Mouse (Mus musculus): ENCODE results near the gene Rtl4. TPM values are rescaled to one million over a fixed set of nuclear protein-coding genes. Genes with fewer than 3 reads are reported as not detected.

Rtl4 gene
- polyA plus RNA-seq (2021), result not detected

DNA sequence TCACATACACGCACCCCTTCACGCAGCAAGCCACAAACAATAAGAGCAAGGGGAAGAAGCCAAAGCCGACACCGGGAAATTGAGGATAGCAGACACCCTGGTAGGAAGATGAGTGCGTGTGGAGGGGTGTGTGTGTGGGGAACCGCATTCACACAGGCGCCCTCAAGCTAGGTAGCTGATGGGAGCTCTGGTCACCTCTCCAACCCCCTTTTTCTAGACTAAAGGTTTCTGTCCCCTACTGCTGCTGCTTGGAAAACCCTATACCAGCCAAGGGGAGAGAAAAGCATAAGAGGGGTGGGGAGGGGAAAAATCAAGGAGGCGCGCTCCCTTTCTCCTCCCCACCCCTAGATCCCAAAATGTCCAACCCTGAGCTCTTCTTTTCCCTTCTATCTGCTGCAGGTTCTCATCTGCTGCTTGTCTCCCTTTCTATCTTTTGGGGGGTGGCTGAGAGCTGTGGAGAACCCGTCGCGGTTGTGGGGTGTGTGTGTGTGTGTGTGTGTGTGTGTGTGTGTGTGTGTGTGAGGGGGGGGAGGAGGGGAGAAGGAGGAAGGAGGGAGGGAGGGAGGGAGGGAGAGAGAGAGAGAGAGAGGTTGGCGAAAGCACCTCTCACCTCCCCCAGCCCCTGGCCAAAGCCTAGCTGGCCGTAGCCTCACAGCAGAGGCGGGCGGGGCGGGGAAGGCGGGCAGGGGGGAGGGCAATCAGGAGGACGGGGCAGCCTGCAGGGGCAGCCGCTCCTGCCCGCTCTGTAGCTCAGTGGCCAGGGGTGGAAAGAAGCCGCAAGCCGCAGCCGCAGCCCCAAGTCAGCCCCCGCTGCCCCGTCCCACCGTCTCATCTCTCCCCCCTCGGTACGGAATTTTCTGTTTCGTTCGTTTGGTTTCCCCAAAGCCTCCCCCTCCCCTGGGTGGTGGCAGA lies at the start of gene Rtl4:
TSS of gene Rtl4 (plus strand) at position 701 of the 912 bp plus-strand sequence.
- in situ Hi-C loops (cut with MboI; ENCODE audit: low pct_unique_long_range_greater_than_20kb), result no loop called here
- POLR2A ChIA-PET, result no interaction called here
- CTCF ChIA-PET, result no interaction called here
- H3K27me3 ChIP-seq, result peaks cover 84% of the 10 kb centered on the region
- DNase-seq (ENCODE audit: low read depth, low spot score) (no peak), ATAC-seq (no peak)
- TF ChIP-seq CTCF (IDR thresholded peaks at IDR 0.05), result no peak

DNA sequence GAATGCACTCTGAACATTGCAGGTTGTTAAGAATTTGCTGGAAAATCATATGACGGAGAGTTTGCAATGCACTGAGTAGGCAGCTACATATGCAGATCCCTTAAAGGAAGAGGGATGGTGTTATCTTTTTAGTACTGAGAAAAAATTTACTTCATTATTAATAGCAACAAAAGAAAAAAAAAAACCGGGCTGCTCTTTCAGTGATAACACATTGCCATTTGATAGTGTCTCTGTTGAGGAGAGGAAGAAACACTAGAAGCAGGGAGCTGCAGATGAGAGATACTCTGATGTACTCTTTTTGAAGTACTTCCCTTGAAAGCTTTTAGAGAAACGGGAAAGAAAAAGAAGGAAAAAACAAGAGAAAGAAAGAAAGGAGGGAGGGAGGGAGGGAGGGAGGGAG lies 44.0 kb upstream of the Rtl4 start:
- ATAC-seq, result no peak
- in situ Hi-C loops (cut with MboI; ENCODE audit: low pct_unique_long_range_greater_than_20kb), result loop anchor here (25.0 kb wide), 1 partner anchor 907 kb away; no protein-coding TSS in a partner anchor
- no peak for DNase-seq (ENCODE audit: low read depth, low spot score)
- CTCF ChIA-PET, result interaction anchor here (1.1 kb wide), 1 partner anchor 15 kb away, joined by 3 read pairs; no protein-coding TSS in a partner anchor
- H3K27me3 ChIP-seq, result peaks cover 42% of the 10 kb centered on the region
- POLR2A ChIA-PET, result interaction anchor here (0.6 kb wide), 1 partner anchor 15 kb away, joined by 4 read pairs; no protein-coding TSS in a partner anchor
- TF ChIP-seq CTCF (IDR thresholded peaks at IDR 0.05), result no peak

DNA sequence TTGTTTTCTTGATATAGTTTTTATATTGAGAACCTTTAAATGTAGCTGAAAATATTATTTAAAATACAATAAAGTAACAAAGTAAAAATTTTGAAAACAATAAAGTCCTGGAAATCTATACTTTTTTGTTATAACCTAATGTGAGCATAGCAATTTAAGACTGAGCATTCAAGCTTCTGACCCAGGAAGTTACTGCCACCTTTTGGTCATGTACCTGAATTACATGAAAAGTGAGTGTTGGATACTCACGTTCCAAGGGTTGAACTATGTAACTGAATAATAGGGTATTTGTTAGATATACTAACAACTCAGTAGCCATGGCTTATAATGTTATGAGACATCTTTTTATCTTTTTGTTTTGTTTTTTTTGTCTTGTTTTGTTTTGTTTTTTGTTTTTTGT lies 43.3 kb upstream of the Rtl4 start:
- ATAC-seq, result no peak

DNA sequence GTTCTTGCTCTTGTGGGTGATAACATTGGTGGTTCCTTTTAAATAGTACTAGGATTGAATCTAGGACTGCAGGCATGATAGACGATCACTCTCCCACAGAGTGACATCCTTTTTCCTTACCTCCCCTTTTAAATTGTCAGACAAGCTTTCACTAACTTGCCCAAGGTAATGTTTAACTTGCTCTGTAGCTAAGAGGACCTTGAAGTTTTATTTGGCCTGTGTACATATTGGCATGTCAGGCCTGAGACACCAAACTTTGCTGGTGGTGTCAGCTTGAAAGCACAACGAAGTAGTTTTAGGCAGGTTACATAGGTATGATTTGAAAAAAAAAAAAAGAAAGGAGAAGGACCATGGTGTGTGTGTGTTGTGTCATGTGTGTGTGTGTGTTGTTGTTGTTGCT lies 36.5 kb upstream of the Rtl4 start:
- in situ Hi-C loops (cut with MboI; ENCODE audit: low pct_unique_long_range_greater_than_20kb), result no loop called here
- no peak for TF ChIP-seq CTCF (IDR thresholded peaks at IDR 0.05)
- CTCF ChIA-PET, result no interaction called here
- no peak for DNase-seq (ENCODE audit: low read depth, low spot score)
- H3K27me3 ChIP-seq, result peaks cover 36% of the 10 kb centered on the region
- ATAC-seq, result no peak
- POLR2A ChIA-PET, result no interaction called here

More for the DNA sequence above, 43.3 kb upstream of the Rtl4 start:
- in situ Hi-C loops (cut with MboI; ENCODE audit: low pct_unique_long_range_greater_than_20kb), result loop anchor here (25.0 kb wide), 1 partner anchor 908 kb away; no protein-coding TSS in a partner anchor
- peaks cover 35% of the 10 kb centered on the region for H3K27me3 ChIP-seq
- ChIA-PET CTCF (no interaction called here), POLR2A (no interaction called here)
- peak; percentile 15 for TF ChIP-seq CTCF (IDR thresholded peaks at IDR 0.05)
- no peak for DNase-seq (ENCODE audit: low read depth, low spot score)

DNA sequence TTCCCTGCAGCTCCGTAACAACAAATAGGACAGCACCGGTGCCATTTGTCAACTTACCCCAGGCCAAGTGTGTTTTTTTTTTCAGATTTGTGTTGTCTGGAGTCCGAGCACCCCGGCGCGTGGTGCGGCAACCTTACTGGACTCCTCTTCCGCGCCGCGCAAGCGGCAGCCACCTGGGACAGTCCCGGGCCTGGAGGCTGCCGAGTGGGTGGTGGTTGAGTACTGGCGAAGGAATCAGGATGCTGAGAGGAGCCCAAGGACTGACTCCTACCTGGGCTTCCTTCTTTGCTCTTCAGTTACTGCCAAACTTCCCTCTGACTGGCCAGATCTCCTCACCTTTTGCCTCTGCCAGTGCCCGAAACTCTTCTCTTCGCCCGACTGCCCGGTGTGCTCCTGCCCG lies 965 bp upstream of the Rtl4 start:
- in situ Hi-C loops (cut with MboI; ENCODE audit: low pct_unique_long_range_greater_than_20kb), result no loop called here
- TF ChIP-seq CTCF (IDR thresholded peaks at IDR 0.05), result no peak
- ATAC-seq (no peak), DNase-seq (ENCODE audit: low read depth, low spot score) (no peak)
- ChIA-PET CTCF (no interaction called here), POLR2A (interaction anchor here (0.6 kb wide), 1 partner anchor 127 kb away, joined by 3 read pairs; no protein-coding TSS in a partner anchor)
- peaks cover 83% of the 10 kb centered on the region for H3K27me3 ChIP-seq

DNA sequence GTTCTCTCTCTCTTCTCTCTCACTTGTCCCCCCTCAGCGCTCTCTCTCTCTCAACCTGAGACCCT lies 733 bp upstream of the Rtl4 start, which contains the start of gene Trpc5:
TSS of gene Trpc5 (minus strand) at position 39 of the 65 bp plus-strand sequence.
- POLR2A ChIA-PET, result interaction anchor here (0.6 kb wide), 1 partner anchor 128 kb away, joined by 3 read pairs; no protein-coding TSS in a partner anchor
- DNase-seq (ENCODE audit: low read depth, low spot score), result no peak
- CTCF ChIA-PET, result no interaction called here
- in situ Hi-C loops (cut with MboI; ENCODE audit: low pct_unique_long_range_greater_than_20kb), result no loop called here
- H3K27me3 ChIP-seq, result peaks cover 85% of the 10 kb centered on the region
- ATAC-seq, result no peak
- TF ChIP-seq CTCF (IDR thresholded peaks at IDR 0.05), result no peak

DNA sequence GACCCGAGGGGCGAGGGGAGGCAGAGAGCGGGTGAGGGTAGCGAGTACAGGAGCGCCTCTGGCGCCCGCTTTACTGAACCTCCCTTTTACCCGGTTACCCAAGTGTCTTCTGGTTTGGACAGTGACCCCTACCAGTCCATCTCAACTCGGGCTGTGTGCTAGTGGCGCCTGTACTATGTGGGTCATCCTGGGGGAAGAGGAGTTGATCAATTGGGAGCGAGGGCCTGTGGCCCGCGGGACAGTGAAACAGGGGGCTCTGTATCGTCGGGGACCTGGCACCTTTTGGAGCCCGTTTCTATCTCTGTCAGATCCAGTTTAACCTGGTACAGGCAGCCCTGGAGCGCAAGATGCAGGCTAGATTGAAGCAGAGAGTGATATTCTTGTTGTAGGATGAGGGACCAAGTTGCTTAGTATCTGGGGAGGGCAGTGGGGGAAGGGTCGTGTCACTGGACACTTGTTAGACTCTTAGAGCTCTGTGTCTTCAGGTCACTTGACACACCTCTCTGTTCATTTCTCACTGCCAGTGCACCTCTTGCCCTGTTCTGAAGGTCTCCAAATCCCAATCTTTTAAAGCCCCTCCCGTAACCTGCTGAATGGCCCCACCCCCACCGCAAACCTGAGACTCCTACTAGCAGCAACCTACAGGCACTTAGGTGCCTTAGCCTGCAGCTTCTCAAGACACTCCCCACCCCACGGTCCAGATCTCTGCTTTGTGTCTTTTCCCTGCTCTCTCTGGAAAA lies 582 bp downstream of the Rtl4 start:
- CTCF ChIA-PET, result no interaction called here
- TF ChIP-seq CTCF (IDR thresholded peaks at IDR 0.05), result no peak
- peaks cover 81% of the 10 kb centered on the region for H3K27me3 ChIP-seq
- ATAC-seq (no peak), DNase-seq (ENCODE audit: low read depth, low spot score) (no peak)
- in situ Hi-C loops (cut with MboI; ENCODE audit: low pct_unique_long_range_greater_than_20kb), result no loop called here
- POLR2A ChIA-PET, result no interaction called here

DNA sequence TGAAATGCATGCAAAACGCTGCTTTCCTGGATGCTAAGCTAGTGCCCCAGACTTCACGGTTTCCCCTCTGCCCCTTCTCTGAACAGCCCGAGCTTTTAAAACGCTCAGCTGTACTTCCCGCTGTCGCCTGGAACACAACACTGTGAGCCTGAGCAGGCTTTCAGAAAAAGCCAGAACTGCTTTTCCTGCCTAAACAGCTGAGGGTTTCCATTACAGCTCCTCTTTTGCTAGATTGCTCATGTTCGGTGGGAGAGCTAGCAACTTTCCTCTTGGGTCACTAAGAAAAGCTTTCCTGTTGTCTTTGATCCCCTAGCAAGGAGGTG lies 1.1 kb downstream of the Rtl4 start:
- no peak for DNase-seq (ENCODE audit: low read depth, low spot score)
- H3K27me3 ChIP-seq, result peaks cover 75% of the 10 kb centered on the region
- ChIA-PET POLR2A (no interaction called here), CTCF (no interaction called here)
- no peak for TF ChIP-seq CTCF (IDR thresholded peaks at IDR 0.05)
- ATAC-seq, result no peak
- in situ Hi-C loops (cut with MboI; ENCODE audit: low pct_unique_long_range_greater_than_20kb), result no loop called here

DNA sequence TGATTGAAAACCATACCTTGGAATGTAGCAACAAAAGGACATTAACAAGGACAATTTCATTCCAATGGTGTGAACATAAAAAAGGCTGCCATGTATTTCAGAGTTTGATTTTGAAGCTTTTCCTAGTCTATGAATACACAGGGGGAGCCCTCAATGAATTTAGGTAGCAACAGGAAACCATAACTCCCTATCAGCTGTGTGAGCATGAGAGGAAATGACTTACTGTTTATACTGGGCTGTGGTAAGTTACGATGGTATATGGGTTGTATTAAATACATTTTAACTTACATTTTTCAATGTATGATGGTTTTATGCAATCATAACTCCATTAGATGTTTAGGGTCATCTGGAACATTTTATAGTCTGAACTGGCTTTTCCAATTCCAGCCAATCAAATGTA lies 27.6 kb downstream of the Rtl4 start:
- ChIA-PET CTCF (no interaction called here), POLR2A (no interaction called here)
- no peak for TF ChIP-seq CTCF (IDR thresholded peaks at IDR 0.05)
- ATAC-seq (no peak), DNase-seq (ENCODE audit: low read depth, low spot score) (no peak)
- peaks cover 5% of the 10 kb centered on the region for H3K27me3 ChIP-seq
- in situ Hi-C loops (cut with MboI; ENCODE audit: low pct_unique_long_range_greater_than_20kb), result no loop called here

DNA sequence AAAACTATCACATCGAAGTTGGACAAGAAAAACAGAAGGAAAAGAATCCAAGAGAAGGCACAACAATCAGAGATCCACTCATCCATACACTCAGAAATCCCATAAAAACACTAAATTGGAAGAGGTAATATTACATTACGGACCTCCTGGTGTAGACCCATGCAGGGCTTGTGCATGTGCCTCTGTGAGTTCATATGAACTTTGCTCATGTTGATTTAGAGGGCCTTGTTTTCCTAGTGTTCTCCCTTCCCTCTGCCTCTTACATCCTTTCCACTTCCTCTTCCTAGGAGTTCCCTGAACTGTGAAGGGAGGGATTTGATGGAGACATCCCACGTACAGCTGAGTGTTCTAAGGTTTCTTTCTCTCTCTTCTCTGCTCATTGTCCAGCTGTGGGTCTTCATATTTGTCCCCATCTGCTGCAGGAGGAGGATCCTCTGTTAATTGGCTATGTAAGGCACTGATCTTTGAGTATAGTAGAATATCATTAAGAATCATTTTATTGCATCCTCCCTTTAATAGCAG lies 58.9 kb downstream of the Rtl4 start:
- no peak for TF ChIP-seq CTCF (IDR thresholded peaks at IDR 0.05)
- CTCF ChIA-PET, result no interaction called here
- ATAC-seq, result no peak

DNA sequence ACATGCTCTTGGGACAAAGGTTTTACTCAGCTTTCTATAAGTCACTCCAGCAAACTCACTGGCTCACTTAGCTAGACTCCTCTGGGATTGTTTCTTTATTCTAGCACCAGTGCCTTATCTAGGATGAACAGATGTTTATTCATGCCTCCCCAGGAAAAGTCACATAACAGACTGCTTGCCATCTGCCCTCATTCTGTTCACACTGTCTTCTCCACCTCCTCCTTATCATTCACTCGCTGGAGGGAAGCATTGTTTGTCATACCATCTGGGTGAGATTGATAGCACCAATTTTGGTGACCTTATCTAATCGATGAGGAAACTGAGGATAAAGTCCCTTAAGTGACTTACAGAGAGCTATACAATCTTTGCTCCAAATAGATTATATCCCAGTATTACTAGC lies 298.3 kb downstream of the Rtl4 start:
- ChIA-PET POLR2A (no interaction called here), CTCF (no interaction called here)
- no peak for DNase-seq (ENCODE audit: low read depth, low spot score)
- in situ Hi-C loops (cut with MboI; ENCODE audit: low pct_unique_long_range_greater_than_20kb), result no loop called here
- ATAC-seq, result no peak
- no peak for TF ChIP-seq CTCF (IDR thresholded peaks at IDR 0.05)
- H3K27me3 ChIP-seq, result peaks cover 14% of the 10 kb centered on the region

More for the DNA sequence above, 58.9 kb downstream of the Rtl4 start:
- in situ Hi-C loops (cut with MboI; ENCODE audit: low pct_unique_long_range_greater_than_20kb), result no loop called here
- POLR2A ChIA-PET, result no interaction called here
- peaks cover 51% of the 10 kb centered on the region for H3K27me3 ChIP-seq
- DNase-seq (ENCODE audit: low read depth, low spot score), result no peak
